Mouse (Mus musculus): ENCODE results near the gene Ubb. TPM values are rescaled to one million over a fixed set of nuclear protein-coding genes. Genes with fewer than 3 reads are reported as not detected.
A peak's percentile ranks its signal among the peaks of the same experiment; 100 is the strongest.
"Not testable (repeated sequence)": the region's sequence is repeated elsewhere in the genome, so short reads cannot be mapped to it uniquely, and the experiment has no call there.

Ubb gene
- 3,072 and 3,339 TPM in 2 replicates for polyA plus RNA-seq (2014; fragmentation: Nextera tagmentation; extraction: Ambion mirVana)

DNA sequence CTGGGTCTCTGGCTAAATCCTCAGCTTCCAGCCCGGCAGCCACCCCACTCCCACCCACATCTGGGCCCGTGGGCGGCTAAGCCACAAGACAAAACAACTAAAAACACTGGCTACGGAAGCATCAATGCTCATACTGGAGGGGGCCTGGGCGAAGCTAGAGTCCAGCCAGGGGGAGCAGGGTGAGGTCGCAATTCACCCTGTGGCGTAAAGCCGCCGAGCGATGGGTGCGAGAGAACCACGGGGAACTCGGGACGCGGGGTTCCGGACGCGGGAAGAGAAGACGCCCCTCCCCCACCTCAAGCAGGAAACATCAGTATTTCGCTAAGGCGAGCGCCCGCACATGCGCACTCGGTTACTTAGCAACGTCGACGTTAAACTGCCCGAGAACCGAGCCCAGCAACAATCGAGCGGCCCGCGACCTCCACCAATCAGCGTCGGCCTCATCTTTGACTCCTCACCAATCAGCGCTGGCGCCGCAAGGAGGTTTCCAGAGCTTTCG lies at the start of gene Ubb:
TSS of gene Ubb (plus strand) at position 445 of the 499 bp plus-strand sequence.
- H3K9me3 ChIP-seq (ENCODE audit: control insufficient read depth, low read length): no peaks in the 10 kb centered on the region
- H3K36me3 ChIP-seq (ENCODE audit: control insufficient read depth, insufficient read depth, low read length): peaks cover 28% of the 10 kb centered on the region
- peak within 1 kb of the TSS; percentile 97 for H3K9ac ChIP-seq (ENCODE audit: low read depth, low read length)
- no peaks in the 10 kb centered on the region for H3K27me3 ChIP-seq (replicated peaks; ENCODE audit: control insufficient read depth, insufficient read depth, low read length)
- H3K4me2 ChIP-seq (ENCODE audit: low read depth, low read length): peak within 1 kb of the TSS; percentile 86
- under 1% methylated on average over 39 of the region's 40 CpGs for WGBS
- ATAC-seq (ENCODE audit: low read depth) (peak; percentile 97), DNase-seq (ENCODE audit: low spot score) (peak; percentile 100)
- H3K27ac ChIP-seq (replicated peaks; ENCODE audit: low read depth, low read length): peak within 1 kb of the TSS; percentile 99
- H3K4me1 ChIP-seq (ENCODE audit: control insufficient read depth, insufficient read depth, low read length): peaks cover 18% of the 10 kb centered on the region
- H3K4me3 ChIP-seq (ENCODE audit: low read depth, low read length): peak within 1 kb of the TSS; percentile 76

GRCm38 (mm10) chr11:62507683-62508082 lies 43.3 kb upstream of the Ubb start:
- Histone ChIP-seq H3K9ac (ENCODE audit: low read depth, low read length) (no peak overlapping the region), H3K36me3 (ENCODE audit: control insufficient read depth, insufficient read depth, low read length) (no peaks in the 10 kb centered on the region), H3K4me1 (ENCODE audit: control insufficient read depth, insufficient read depth, low read length) (no peaks in the 10 kb centered on the region), H3K27me3 (replicated peaks; ENCODE audit: control insufficient read depth, insufficient read depth, low read length) (no peaks in the 10 kb centered on the region), H3K9me3 (ENCODE audit: control insufficient read depth, low read length) (no peaks in the 10 kb centered on the region), H3K4me2 (ENCODE audit: low read depth, low read length) (no peak overlapping the region), H3K27ac (replicated peaks; ENCODE audit: low read depth, low read length) (no peak overlapping the region), H3K4me3 (ENCODE audit: low read depth, low read length) (no peak overlapping the region)
- ATAC-seq (ENCODE audit: low read depth): no peak
- no peak for DNase-seq (ENCODE audit: low spot score)
- WGBS: 81% methylated on average over 4 of the region's 4 CpGs

GRCm38 (mm10) chr11:62508365-62508764 lies 42.6 kb upstream of the Ubb start:
- H3K36me3 ChIP-seq (ENCODE audit: control insufficient read depth, insufficient read depth, low read length); H3K9me3 ChIP-seq (ENCODE audit: control insufficient read depth, low read length); ATAC-seq (ENCODE audit: low read depth); DNase-seq (ENCODE audit: low spot score); H3K27ac ChIP-seq (replicated peaks; ENCODE audit: low read depth, low read length); H3K4me3 ChIP-seq (ENCODE audit: low read depth, low read length); H3K4me1 ChIP-seq (ENCODE audit: control insufficient read depth, insufficient read depth, low read length); H3K4me2 ChIP-seq (ENCODE audit: low read depth, low read length); H3K27me3 ChIP-seq (replicated peaks; ENCODE audit: control insufficient read depth, insufficient read depth, low read length); H3K9ac ChIP-seq (ENCODE audit: low read depth, low read length): not testable (repeated sequence)
- WGBS: 92% methylated on average over 13 of the region's 13 CpGs

DNA sequence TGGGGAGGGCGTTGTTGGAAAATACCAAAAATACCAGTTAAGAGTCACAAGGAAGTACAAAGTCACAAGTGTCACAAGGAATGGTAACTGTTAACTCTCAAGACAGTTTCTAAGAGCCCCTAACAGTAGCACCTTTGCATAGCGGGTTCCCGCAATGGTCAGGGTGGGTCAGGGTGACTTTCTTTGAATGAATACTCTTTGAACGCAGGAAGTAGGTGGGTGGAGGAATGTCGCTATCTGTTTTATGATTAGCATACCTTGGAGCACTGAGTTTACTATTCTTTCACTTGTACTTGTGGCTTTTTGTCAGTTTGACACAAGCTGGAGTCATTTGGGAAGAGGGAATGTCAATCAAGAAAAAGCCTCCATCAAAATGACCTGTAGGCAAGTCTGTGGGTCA lies 42.2 kb upstream of the Ubb start:
- H3K36me3 ChIP-seq (ENCODE audit: control insufficient read depth, insufficient read depth, low read length); H3K27me3 ChIP-seq (replicated peaks; ENCODE audit: control insufficient read depth, insufficient read depth, low read length); H3K9me3 ChIP-seq (ENCODE audit: control insufficient read depth, low read length); ATAC-seq (ENCODE audit: low read depth); H3K9ac ChIP-seq (ENCODE audit: low read depth, low read length); DNase-seq (ENCODE audit: low spot score); H3K4me3 ChIP-seq (ENCODE audit: low read depth, low read length); H3K4me1 ChIP-seq (ENCODE audit: control insufficient read depth, insufficient read depth, low read length); H3K4me2 ChIP-seq (ENCODE audit: low read depth, low read length); H3K27ac ChIP-seq (replicated peaks; ENCODE audit: low read depth, low read length): not testable (repeated sequence)
- 94% methylated on average over 5 of the region's 5 CpGs for whole genome bisulfite sequencing

- no peaks in the 10 kb centered on the region for H3K4me1 ChIP-seq (ENCODE audit: control insufficient read depth, insufficient read depth, low read length)
- no peaks in the 10 kb centered on the region for H3K36me3 ChIP-seq (ENCODE audit: control insufficient read depth, insufficient read depth, low read length)
- no peak overlapping the region for H3K9ac ChIP-seq (ENCODE audit: low read depth, low read length)
- H3K4me2 ChIP-seq (ENCODE audit: low read depth, low read length): no peak overlapping the region
- no peak overlapping the region for H3K27ac ChIP-seq (replicated peaks; ENCODE audit: low read depth, low read length)
- DNase-seq (ENCODE audit: low spot score) (no peak), ATAC-seq (ENCODE audit: low read depth) (no peak)
- H3K9me3 ChIP-seq (ENCODE audit: control insufficient read depth, low read length): no peaks in the 10 kb centered on the region
- no peak overlapping the region for H3K4me3 ChIP-seq (ENCODE audit: low read depth, low read length)
- 68% methylated on average over 3 of the region's 3 CpGs for WGBS
- H3K27me3 ChIP-seq (replicated peaks; ENCODE audit: control insufficient read depth, insufficient read depth, low read length): no peaks in the 10 kb centered on the region
Measured at GRCm38 (mm10) chr11:62509571-62509970, 41.4 kb upstream of the Ubb start.

GRCm38 (mm10) chr11:62510956-62511355 lies 40.0 kb upstream of the Ubb start:
- H3K4me2 ChIP-seq (ENCODE audit: low read depth, low read length): no peak overlapping the region
- H3K4me3 ChIP-seq (ENCODE audit: low read depth, low read length): no peak overlapping the region
- no peak for DNase-seq (ENCODE audit: low spot score)
- ATAC-seq (ENCODE audit: low read depth): no peak
- 83% methylated on average over 5 of the region's 5 CpGs for WGBS
- H3K36me3 ChIP-seq (ENCODE audit: control insufficient read depth, insufficient read depth, low read length): no peaks in the 10 kb centered on the region
- no peak overlapping the region for H3K9ac ChIP-seq (ENCODE audit: low read depth, low read length)
- H3K27ac ChIP-seq (replicated peaks; ENCODE audit: low read depth, low read length): no peak overlapping the region
- no peaks in the 10 kb centered on the region for H3K27me3 ChIP-seq (replicated peaks; ENCODE audit: control insufficient read depth, insufficient read depth, low read length)
- no peaks in the 10 kb centered on the region for H3K4me1 ChIP-seq (ENCODE audit: control insufficient read depth, insufficient read depth, low read length)
- no peaks in the 10 kb centered on the region for H3K9me3 ChIP-seq (ENCODE audit: control insufficient read depth, low read length)

DNA sequence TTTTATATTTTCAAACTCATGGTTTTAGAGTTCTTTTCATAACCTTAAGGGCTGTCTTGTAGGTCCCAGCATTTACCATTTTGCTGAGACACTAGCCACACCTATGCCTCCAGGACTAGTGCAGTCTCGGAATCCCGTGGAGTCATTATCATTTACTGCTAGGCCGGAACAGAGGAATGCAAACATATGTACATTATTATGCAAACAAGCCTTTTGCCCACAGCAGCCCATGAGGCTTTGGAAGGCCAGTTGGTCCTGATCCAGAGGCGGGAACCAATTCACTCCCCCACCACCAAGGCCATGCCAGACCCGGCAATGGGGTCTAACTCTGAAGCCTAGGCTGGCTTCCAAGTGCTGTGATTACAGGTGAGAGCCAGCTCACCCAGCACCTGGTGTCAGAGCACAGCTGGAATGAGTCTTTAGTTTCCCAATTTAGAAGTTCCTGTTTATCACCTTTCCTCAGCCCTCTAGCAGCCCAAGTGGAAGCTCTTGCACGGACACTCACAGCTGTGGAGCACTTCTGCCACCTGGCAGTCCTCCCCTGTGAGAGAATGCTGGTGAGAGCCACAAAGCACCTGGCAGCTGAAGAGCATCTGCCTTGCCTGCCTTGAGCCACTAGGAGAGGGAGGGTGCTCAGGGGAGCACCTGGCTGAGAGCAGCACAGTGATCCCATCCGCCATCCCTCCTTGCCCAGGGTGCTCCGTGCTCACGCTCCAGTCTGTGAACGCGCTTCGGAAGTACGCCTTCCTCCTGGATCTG lies 39.3 kb upstream of the Ubb start:
- H3K4me1 ChIP-seq (ENCODE audit: control insufficient read depth, insufficient read depth, low read length): no peaks in the 10 kb centered on the region
- whole genome bisulfite sequencing: 70% methylated on average over 13 of the region's 13 CpGs
- no peak for ATAC-seq (ENCODE audit: low read depth)

GRCm38 (mm10) chr11:62512529-62513080 lies 38.4 kb upstream of the Ubb start:
- Histone ChIP-seq H3K27me3 (replicated peaks; ENCODE audit: control insufficient read depth, insufficient read depth, low read length) (no peaks in the 10 kb centered on the region), H3K4me3 (ENCODE audit: low read depth, low read length) (no peak overlapping the region), H3K9me3 (ENCODE audit: control insufficient read depth, low read length) (no peaks in the 10 kb centered on the region), H3K27ac (replicated peaks; ENCODE audit: low read depth, low read length) (no peak overlapping the region), H3K4me2 (ENCODE audit: low read depth, low read length) (no peak overlapping the region), H3K9ac (ENCODE audit: low read depth, low read length) (no peak overlapping the region), H3K4me1 (ENCODE audit: control insufficient read depth, insufficient read depth, low read length) (no peaks in the 10 kb centered on the region), H3K36me3 (ENCODE audit: control insufficient read depth, insufficient read depth, low read length) (no peaks in the 10 kb centered on the region)
- DNase-seq (ENCODE audit: low spot score) (no peak), ATAC-seq (ENCODE audit: low read depth) (no peak)
- WGBS: 87% methylated on average over 8 of the region's 8 CpGs

More for the DNA sequence above, 39.3 kb upstream of the Ubb start:
- H3K4me3 ChIP-seq (ENCODE audit: low read depth, low read length): no peak overlapping the region
- H3K4me2 ChIP-seq (ENCODE audit: low read depth, low read length): no peak overlapping the region
- no peaks in the 10 kb centered on the region for H3K27me3 ChIP-seq (replicated peaks; ENCODE audit: control insufficient read depth, insufficient read depth, low read length)
- DNase-seq (ENCODE audit: low spot score): peak; percentile 4
- H3K9me3 ChIP-seq (ENCODE audit: control insufficient read depth, low read length): no peaks in the 10 kb centered on the region
- H3K27ac ChIP-seq (replicated peaks; ENCODE audit: low read depth, low read length): no peak overlapping the region
- H3K36me3 ChIP-seq (ENCODE audit: control insufficient read depth, insufficient read depth, low read length): no peaks in the 10 kb centered on the region
- no peak overlapping the region for H3K9ac ChIP-seq (ENCODE audit: low read depth, low read length)
